Mouse (Mus musculus) bone marrow macrophage, adult 2 months (primary cell): ENCODE measurements around the gene Gper1. TPM values are rescaled to one million over a fixed set of nuclear protein-coding genes. Genes with fewer than 3 reads are reported as not detected.

ENCODE experiments used
- H3K27ac ChIP-seq: 2 replicates; pipeline ENCODE4 v1.5.1; 2012; ENCODE audit warnings: low read depth, low read length; ENCODE audit not compliant: insufficient read depth
- H3K4me1 ChIP-seq: 2 replicates; pipeline ENCODE4 v1.6.1; 2012; ENCODE audit warnings: low read length; ENCODE audit not compliant: control insufficient read depth, insufficient read depth
- H3K4me3 ChIP-seq: 2 replicates; pipeline ENCODE4 v1.5.1; 2012; ENCODE audit warnings: mild to moderate bottlenecking, low read length, moderate library complexity; ENCODE audit not compliant: insufficient read depth
- CTCF ChIP-seq: IDR thresholded peaks from 2 replicates; pipeline ENCODE4 v1.5.1; 2012; ENCODE audit warnings: low read depth, mild to moderate bottlenecking, low read length, moderate library complexity
- POLR2A ChIP-seq: IDR thresholded peaks from 2 replicates; pipeline ENCODE4 v1.6.1; 2012; ENCODE audit warnings: mild to moderate bottlenecking, low read depth, low read length, borderline replicate concordance
- polyA plus RNA-seq: library from polyadenylated mRNA; stranded (reverse); fragments of >200 nt; gene quantifications from 2 replicates; pipeline ENCODE4 v1.2.4, GENCODE M21; 2012; ENCODE audit not compliant: missing spikeins, insufficient read depth, insufficient read length

The Gper1 gene
- polyA plus RNA-seq, 1 experiment = not detected

DNA sequence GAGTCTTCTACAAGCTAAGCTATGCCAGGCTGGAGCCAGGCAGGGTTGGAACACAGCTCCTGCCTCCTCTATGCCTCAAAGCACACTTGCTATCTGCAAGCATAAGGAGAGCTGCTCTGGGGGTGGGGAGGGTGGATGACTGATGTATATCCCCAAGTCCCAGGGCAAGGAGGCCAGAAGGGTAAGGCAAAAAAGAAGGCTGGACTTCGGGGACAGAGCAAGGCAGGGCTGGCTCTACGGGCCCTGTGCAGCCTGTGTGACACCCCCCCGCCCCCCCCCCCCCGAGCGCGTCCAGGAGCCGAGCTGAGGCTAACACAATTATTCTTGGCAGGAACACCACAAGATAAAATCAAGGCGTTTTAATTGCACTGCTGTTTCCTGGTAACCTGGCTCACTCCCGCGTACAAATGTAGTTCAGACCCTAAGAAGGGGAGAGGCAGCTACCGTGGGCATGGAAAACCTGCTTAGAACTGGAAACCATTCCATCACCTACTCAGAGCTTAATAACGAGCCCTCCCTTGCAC is 6.9 kb downstream of the Gper1 start:
- H3K4me3 ChIP-seq = no peak overlapping the region
- H3K27ac ChIP-seq = no peak overlapping the region
- H3K4me1 ChIP-seq = peaks cover 17% of the 10 kb centered on the region
- TF ChIP-seq POLR2A (no peak), CTCF (no peak)

DNA sequence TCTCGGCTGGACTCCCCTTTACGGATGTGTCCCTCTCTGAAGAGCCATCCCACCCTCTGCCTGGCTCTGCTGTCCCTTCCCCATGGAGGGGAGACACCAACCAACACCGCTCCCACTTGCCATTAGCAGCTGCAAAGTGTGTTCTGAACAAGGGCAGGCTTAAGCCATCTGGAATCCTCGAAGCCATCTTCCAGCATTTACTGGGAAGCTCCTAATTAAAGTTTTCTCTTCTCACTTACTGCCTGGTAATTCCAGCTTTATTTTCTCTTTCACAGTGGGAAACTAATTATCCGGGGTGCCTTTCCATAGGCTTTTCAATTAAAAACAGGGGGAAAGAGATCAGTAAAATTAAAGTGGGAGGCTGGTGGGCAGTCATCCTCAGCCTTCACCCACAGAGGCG is 9.4 kb downstream of the Gper1 start:
- Histone ChIP-seq H3K4me1 (peaks cover 20% of the 10 kb centered on the region), H3K27ac (no peak overlapping the region), H3K4me3 (no peak overlapping the region)
- TF ChIP-seq POLR2A = no peak
- TF ChIP-seq CTCF = no peak

DNA sequence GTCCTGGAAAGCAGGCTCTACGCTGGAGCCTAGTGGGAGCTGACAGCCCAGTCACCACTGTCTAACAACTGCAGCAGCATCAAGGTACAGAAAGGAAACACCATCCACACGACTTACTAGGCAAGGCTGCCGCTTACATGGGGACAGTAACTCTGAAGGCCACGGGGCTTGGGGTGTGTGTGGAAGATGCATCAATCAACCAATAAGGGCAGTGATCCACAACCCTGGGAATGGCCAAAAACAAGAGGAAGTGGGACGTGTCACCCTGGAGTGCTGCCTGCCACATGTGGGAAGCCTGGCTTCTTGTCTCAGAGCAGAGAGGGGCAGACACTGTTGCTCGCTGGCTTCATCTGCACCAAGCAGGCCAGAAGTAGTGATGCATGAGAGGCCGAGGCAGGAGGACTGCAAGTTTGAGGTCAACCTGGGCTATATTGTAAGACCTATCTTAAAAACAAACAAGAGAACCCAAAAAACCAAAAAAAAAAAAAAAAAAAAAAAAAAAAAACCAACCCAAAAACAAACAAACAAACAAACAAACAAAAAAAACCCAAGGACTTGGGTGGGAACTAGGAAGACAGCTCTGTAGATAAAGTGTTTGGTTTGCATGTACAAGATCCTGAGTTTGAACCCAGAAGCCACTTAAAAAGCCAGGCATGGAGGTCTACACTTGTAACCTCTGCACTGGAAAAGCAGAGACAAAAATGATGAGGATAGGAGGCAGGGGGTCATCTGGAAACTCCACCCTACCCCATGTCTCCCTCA is 10.0 kb downstream of the Gper1 start:
- no peak overlapping the region for H3K27ac ChIP-seq
- H3K4me3 ChIP-seq = no peak overlapping the region
- H3K4me1 ChIP-seq = peaks cover 24% of the 10 kb centered on the region
- TF ChIP-seq POLR2A (no peak), CTCF (no peak)

DNA sequence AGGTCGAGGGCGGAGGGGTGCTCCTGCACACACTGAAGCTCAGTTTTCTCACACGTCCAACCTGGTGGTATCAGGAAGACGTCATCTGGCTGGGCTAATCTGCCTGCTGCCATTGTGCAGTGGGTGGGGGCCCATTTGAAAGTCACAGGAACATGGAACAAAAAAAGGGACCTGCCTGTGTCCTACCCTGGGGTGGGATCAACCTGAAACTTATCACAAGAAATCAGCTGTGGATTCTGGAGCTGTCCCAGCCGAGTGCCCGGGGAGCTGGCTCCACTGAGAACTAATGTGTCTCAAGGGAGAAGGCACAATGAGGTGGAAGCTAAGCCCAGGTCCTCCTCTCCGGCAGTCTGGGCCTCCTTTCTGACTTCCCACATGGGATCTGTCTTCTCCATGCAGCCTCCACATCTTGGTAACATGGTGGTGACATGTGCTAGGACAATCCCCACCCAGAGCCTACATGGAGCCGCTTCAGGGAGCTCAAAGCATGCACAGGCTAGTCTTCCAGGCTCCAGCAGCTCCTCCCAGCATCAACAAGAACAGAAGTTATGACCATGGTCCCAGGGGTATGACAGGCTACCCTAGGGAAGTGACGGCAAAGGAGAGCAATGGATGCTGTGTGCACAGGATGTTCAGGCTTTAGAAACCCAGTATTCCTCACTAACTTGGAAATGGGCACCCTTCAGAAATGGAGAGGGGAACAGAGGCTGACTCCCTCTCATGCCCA is 11.1 kb downstream of the Gper1 start:
- H3K27ac ChIP-seq = no peak overlapping the region
- peaks cover 35% of the 10 kb centered on the region for H3K4me1 ChIP-seq
- TF ChIP-seq POLR2A = no peak
- no peak for TF ChIP-seq CTCF
- no peak overlapping the region for H3K4me3 ChIP-seq

DNA sequence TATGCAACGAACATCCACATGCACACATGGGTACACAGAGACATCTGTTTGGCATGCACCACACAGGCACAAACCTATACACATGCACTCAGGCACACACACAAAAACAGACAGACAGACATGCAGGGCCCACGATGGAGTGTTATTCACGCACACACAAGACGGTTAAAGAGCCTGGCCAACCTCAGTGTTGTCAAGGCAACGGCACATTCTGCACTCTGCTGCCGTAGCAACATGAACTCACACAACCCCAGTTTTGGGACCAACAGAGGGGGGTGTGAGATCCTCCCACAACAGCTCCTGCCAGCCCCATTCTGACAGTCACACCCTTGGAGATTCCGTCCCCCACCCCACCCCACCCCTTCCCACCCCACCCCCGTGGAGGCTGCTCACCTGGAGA is 12.0 kb downstream of the Gper1 start:
- peaks cover 43% of the 10 kb centered on the region for H3K4me1 ChIP-seq
- no peak overlapping the region for H3K27ac ChIP-seq
- no peak overlapping the region for H3K4me3 ChIP-seq
- TF ChIP-seq POLR2A (no peak), CTCF (no peak)

DNA sequence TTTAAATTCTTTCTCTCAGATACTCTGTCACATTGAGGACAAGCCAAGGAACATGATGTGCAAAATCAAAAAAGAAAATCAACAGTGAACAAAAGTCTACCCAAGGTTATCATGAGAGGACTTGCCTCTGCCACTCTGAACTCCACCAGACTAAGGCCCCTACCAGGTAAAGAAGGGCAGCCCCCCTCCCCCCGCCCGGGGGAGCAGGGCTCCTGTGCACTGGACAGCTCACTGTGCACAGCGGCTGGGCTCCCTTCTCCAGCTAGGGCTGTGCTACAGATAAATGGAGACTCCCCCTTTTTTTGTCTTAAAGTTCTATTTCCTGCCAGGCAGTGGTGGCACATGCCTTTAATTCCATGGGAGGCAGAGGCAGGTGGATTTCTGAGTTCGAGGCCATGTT is 14.8 kb downstream of the Gper1 start:
- Histone ChIP-seq H3K4me1 (peaks cover 43% of the 10 kb centered on the region), H3K27ac (peak overlapping the region; percentile 93), H3K4me3 (no peak overlapping the region)
- no peak for TF ChIP-seq POLR2A
- TF ChIP-seq CTCF = no peak

DNA sequence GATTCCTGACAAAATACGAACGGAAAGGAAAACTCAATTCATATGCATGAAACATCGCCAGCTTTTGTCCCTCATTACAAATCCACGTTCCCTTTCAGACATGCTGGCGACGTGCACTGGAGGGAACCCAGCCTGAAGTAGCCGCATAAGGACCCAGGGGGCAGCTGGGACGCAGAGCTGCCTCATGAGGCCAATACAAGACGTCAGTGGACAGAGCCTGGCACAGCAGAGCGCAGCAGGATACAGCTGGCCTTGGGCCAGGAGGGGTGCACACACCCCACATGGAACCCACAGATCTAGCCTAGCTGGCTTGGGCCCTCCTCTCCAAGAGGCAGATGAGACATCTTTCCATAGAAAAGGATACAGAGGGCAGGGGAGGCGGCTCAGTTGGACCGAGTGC is 15.5 kb downstream of the Gper1 start:
- H3K4me1 ChIP-seq = peaks cover 39% of the 10 kb centered on the region
- H3K4me3 ChIP-seq = no peak overlapping the region
- peak overlapping the region; percentile 93 for H3K27ac ChIP-seq
- TF ChIP-seq POLR2A (no peak), CTCF (no peak)

DNA sequence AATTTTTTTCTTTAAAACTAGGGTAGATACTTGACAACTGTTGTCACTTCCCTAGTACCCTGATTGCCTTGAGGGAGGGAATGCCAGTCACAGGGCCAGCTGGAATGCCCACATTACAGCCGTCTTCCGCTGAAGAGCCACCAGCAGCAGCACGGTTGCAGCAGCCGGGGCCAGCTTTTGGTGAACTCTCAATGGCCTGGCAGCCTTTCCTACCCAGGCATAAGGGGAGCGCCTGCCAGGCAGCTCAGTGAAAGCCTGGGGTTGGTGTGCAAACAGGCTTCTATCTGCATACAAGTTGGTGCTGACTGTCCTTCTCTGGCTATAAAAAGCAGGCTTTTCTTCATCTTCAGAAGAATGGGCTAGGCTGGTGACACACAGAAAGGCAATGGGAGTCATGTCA is 17.5 kb downstream of the Gper1 start:
- Histone ChIP-seq H3K27ac (no peak overlapping the region), H3K4me1 (peaks cover 25% of the 10 kb centered on the region), H3K4me3 (no peak overlapping the region)
- TF ChIP-seq CTCF = no peak
- no peak for TF ChIP-seq POLR2A

DNA sequence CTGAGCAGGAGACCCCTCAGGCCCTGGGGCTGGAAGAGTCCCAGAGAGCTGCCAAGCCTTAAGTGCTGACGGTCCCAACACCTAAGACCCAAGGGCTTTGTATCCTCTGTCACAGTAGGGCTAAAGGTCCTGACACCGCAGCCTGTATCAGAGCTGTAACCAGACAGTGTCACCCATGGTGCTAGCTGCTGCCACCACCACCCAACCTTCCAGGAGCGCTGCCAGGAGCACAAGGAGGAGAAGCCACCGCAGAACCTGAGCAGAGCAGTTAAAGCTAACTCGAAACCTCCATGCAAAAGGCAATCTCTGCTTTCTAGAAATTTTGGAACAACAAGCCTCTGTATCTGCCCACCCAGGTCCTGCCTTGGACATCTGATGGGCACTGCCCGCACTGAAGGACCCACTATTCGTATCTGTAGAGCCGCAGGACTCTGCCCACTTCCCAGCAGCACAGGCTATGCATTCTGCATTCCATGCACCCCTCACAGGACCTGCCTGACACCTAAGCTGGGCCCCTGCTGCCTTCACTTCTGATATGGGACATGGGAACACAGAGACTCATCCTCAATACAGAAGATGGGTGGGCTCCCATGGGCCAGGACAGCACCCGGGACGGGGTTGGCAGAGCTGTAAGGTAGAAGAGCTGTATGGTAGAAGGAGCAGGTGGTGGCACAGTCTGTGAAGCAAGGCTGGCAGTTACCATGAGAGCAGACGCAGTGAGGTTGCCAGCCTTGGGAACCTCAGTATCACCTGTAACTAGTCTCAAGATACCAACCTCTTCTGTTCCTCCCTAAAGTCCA is 18.2 kb downstream of the Gper1 start:
- no peak overlapping the region for H3K4me3 ChIP-seq
- H3K27ac ChIP-seq = no peak overlapping the region
- peaks cover 25% of the 10 kb centered on the region for H3K4me1 ChIP-seq
- TF ChIP-seq CTCF (no peak), POLR2A (no peak)

DNA sequence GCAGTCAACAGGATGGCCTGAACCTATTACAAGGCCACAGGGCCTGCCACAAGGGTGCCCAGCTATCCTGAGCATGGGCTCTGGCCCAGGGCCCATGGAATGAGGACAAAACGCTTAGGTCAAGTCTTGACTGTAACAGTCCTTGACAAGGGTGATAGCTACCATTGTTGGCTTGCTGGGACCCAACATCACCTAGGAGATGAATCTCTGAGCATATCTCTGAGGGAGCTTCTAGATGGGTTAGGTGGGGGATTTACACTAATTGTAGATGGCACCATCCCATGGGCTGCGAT is 18.7 kb downstream of the Gper1 start:
- Histone ChIP-seq H3K27ac (no peak overlapping the region), H3K4me3 (no peak overlapping the region), H3K4me1 (peaks cover 25% of the 10 kb centered on the region)
- TF ChIP-seq CTCF (no peak), POLR2A (no peak)
